Mouse (Mus musculus) hindbrain, embryonic 11.5 days (tissue): Measurements from ENCODE around the gene Gm10354. TPM values are rescaled to one million over a fixed set of nuclear protein-coding genes. Genes with fewer than 3 reads are reported as not detected.
A peak's percentile ranks its signal among the peaks of the same experiment; 100 is the strongest.
"Not testable (repeated sequence)": the region's sequence is repeated elsewhere in the genome, so short reads cannot be mapped to it uniquely, and the experiment has no call there.

Experiments
- ATAC-seq: fragments of 200-750 bp; cut with Nextera tagmentation; 2 replicates; pipeline ENCODE4 v1.8.0; 2017; ENCODE audit warnings: mild to moderate bottlenecking, moderate TSS enrichment, moderate library complexity; ENCODE audit not compliant: low FRiP score
- DNase-seq: peaks from one replicate; pipeline ENCODE4 v3.0.0-alpha.2; 2015; ENCODE audit warnings: low spot score
- H3K27ac ChIP-seq: fragments of 300-500 bp; sonication (generic); 2 replicates; pipeline ENCODE4 v1.5.1; 2014; ENCODE audit warnings: mild to moderate bottlenecking, low read depth, low read length
- H3K27me3 ChIP-seq: fragments of 300-500 bp; sonication (generic); 2 replicates; pipeline ENCODE4 v1.6.1; 2014; ENCODE audit warnings: mild to moderate bottlenecking, low read length, moderate library complexity, mixed read lengths; ENCODE audit not compliant: control insufficient read depth, insufficient read depth
- H3K36me3 ChIP-seq: fragments of 300-500 bp; sonication (generic); 2 replicates; pipeline ENCODE4 v1.6.1; 2014; ENCODE audit warnings: mild to moderate bottlenecking, low read length, moderate library complexity, mixed read lengths; ENCODE audit not compliant: control insufficient read depth, insufficient read depth
- H3K4me1 ChIP-seq: fragments of 300-500 bp; sonication (generic); replicated peaks from 2 replicates; pipeline ENCODE4 v1.6.1; 2014; ENCODE audit warnings: low read length, mixed read lengths; ENCODE audit not compliant: control insufficient read depth, insufficient read depth
- H3K4me2 ChIP-seq: fragments of 300-500 bp; sonication (generic); replicated peaks from 2 replicates; pipeline ENCODE4 v1.6.1; 2014; ENCODE audit warnings: mild to moderate bottlenecking, low read depth, low read length
- H3K4me3 ChIP-seq: fragments of 300-500 bp; sonication (generic); 2 replicates; pipeline ENCODE4 v1.5.1; 2014; ENCODE audit warnings: low read depth, low read length
- H3K9ac ChIP-seq: fragments of 300-500 bp; sonication (generic); 2 replicates; pipeline ENCODE4 v1.6.1; 2014; ENCODE audit warnings: low read depth, low read length
- H3K9me3 ChIP-seq: fragments of 300-500 bp; sonication (generic); 2 replicates; pipeline ENCODE4 v1.6.1; 2016; ENCODE audit warnings: low read length; ENCODE audit not compliant: control insufficient read depth
- WGBS: fragments of 180-500 bp; shearing (Covaris S2); extraction: QIAGEN DNeasy Blood & Tissue Kit; methylation state at CpG from one replicate; pipeline ENCODE4 v1.1.7; 2014; 5-methylcytosine and 5-hydroxymethylcytosine counted together
- polyA plus RNA-seq: library from polyadenylated mRNA; unstranded; fragments of >200 nt; fragmentation: Nextera tagmentation; extraction: Ambion mirVana; gene quantifications from 2 replicates; pipeline ENCODE4 v1.2.1, GENCODE M21; 2014

The Gm10354 gene
- polyA plus RNA-seq, 1 experiment from 2014 or later = not detected

DNA sequence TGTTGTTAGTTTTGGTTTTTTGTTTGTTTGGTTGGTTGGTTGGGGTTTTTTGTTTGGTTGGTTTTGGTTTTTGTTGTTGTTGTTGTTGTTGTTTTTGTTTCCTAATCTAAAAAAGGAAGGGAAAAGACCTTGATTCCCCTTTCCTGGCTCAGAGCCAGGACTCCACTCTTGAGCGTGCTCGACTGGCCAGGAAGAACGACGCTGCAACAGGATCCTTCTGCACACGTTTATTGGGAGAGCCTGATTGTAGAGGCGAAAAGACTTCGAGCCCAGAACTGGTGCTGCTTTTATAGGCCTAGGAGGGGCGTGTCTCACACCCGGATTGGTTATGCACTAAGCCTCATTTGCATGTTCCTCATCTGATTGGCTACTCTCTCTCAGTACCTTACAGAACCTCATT lies 19.3 kb upstream of the Gm10354 start:
- not testable (repeated sequence) for H3K4me2 ChIP-seq, H3K36me3 ChIP-seq, DNase-seq, H3K4me1 ChIP-seq, H3K9ac ChIP-seq, H3K4me3 ChIP-seq, H3K27ac ChIP-seq, H3K27me3 ChIP-seq, H3K9me3 ChIP-seq
- peak; percentile 59; the same call in 1 of the 2 replicates for ATAC-seq
- 76% methylated on average over 9 of the region's 9 CpGs for WGBS

DNA sequence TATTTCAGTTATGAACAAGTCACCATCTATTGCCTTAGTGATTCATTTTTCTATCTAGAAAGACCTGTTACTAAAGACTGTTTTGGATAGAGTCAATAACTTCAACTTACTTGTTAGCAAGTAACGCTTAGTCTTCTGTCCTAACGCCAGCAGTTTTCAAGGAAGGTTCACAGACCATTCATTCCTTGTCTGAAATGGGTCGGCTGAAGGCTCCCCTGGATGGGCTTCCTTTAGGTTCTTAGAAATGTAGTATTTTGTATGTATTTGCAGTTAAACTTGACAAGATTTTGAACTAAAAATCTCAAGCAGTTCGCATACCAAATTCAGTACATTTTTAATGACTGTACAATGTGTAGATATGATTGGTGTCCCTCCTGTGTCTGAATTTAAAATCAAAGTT lies 18.8 kb upstream of the Gm10354 start:
- not testable (repeated sequence) for H3K27me3 ChIP-seq, H3K9ac ChIP-seq, H3K36me3 ChIP-seq, H3K27ac ChIP-seq, H3K4me2 ChIP-seq, H3K4me3 ChIP-seq, H3K9me3 ChIP-seq, H3K4me1 ChIP-seq
- 84% methylated on average over 4 of the region's 4 CpGs for WGBS
- DNase-seq (peak; percentile 3), ATAC-seq (peak; percentile 47; the same call in 1 of the 2 replicates)

DNA sequence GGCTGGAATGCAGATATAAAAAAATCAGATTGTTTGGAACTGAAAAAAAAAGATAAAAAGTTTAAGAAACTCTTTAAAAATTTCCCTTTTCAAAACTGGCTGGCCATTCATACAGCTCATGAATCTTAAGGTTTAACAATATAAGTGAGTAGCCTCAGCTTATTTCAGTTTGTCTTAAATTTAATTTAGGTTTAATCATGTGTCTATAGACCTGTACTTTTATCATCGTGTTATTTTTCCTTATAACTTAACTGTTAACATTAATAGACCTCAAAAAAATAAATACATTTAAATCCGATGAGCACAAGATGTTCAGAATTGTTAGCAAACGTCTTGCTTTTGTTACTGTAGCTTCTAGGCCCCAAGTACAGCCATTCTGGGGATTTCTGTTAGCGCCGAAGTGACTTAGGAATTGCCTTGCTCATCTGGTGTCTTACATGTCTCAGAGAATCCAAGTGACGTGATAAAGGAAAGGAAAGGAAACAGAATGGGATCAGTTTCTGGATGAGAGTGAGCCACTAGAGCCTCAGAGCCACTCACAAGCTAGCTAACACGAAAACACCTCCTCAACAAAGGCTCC lies 18.0 kb upstream of the Gm10354 start:
- H3K4me2 ChIP-seq, DNase-seq, H3K9ac ChIP-seq, H3K36me3 ChIP-seq, H3K9me3 ChIP-seq, H3K27ac ChIP-seq, H3K4me1 ChIP-seq, H3K27me3 ChIP-seq, H3K4me3 ChIP-seq: not testable (repeated sequence)
- 73% methylated on average over 6 of the region's 7 CpGs for WGBS
- ATAC-seq = peak; percentile 71; the same call in 1 of the 2 replicates

DNA sequence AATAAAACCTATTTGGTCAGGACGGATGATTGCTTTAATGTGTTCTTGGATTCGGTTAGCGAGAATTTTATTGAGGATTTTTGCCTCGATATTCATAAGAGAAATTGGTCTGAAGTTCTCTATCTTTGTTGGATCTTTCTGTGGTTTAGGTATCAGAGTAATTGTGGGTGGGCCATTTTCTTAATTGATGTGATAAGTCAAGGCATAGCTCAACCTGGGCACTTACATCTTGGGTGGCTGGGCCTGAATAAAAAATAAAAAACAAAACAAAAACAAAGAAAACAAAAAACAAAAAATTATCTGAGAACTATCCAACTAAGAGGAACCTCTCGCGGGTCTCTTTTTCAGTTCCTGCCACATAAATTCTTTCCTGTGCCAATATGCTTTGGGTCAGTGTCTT lies 15.4 kb upstream of the Gm10354 start:
- H3K9me3 ChIP-seq, H3K4me3 ChIP-seq, H3K4me1 ChIP-seq, DNase-seq, H3K36me3 ChIP-seq, H3K9ac ChIP-seq, H3K4me2 ChIP-seq, H3K27ac ChIP-seq, H3K27me3 ChIP-seq: not testable (repeated sequence)
- peak; percentile 82 for ATAC-seq
- 91% methylated on average over 6 of the region's 6 CpGs for WGBS

DNA sequence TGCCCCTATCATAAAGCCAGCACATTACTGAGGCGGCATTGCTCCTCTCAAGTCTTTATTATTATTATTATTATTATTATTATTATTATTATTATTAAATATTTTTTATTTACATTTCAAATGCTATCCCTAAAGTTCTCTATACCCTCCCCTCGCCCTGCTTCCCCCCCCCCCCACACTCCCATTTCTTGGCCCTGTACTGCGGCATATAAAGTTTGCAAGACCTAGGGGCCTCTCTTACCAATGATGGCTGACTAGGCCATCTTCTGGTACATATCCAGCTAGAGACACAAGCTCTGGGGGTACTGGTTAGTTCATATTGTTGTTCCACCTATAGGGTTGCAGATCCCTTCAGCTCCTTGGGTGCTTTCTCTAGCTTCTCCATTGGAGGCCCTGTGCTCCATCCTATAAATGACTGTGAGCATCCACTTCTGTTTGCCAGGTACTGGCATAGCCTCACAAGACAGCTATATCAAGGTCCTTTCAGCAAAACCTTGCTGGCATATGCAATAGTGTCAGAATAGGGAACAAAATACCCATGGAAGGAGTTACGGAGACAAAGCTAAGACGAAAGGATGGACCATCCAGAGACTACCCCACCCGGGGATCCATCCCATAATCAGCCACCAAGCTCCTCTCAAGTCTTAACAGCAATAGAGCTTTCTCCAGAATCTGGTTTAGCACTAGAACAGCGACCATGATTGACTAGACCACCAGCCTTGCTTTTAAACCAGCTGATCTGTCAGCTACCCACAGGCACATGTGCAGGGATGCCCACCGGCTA lies 11.8 kb upstream of the Gm10354 start:
- 82% methylated on average over 7 of the region's 8 CpGs for WGBS
- not testable (repeated sequence) for H3K4me2 ChIP-seq, H3K9me3 ChIP-seq, H3K36me3 ChIP-seq, H3K4me3 ChIP-seq, H3K27ac ChIP-seq, H3K27me3 ChIP-seq, DNase-seq, H3K9ac ChIP-seq, H3K4me1 ChIP-seq
- peak; percentile 75 for ATAC-seq

DNA sequence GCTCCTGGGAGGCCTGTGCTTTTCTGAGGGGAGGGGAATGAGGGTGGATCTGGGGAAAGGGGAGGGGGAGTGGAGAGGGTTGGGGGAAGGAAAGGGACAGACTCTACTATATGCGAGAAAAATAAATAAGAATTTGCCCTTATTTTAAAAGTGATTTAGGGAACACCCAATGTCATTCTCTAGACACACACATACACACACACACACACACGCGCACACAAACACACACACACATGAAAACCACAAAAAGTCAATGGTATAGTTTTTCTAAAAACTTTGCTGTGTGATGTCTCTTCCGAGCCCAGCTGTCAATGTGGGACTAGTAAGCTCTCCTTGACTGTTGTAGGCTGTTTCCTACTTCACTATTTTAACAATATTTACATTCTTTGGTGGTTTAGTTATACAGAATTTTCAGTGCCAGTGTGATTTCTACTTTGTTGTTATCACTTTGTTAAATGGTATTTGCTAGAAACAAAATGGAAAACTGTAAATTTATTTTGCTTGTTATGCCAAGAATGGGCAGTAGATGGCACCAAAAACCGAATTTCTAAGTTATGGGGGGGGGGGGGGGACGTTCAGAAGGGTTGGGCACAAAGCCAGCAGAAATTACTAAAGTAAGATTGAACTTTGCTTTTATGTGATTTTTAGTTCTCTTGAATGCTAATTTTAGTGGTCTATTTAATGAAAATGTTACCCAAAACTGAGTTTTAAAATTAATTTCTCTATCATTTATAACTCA lies 8.1 kb upstream of the Gm10354 start:
- H3K4me2 ChIP-seq, H3K36me3 ChIP-seq, H3K9me3 ChIP-seq, H3K27me3 ChIP-seq, H3K9ac ChIP-seq, H3K4me3 ChIP-seq, H3K4me1 ChIP-seq, DNase-seq, H3K27ac ChIP-seq: not testable (repeated sequence)
- peak; percentile 89 for ATAC-seq
- 42% methylated on average over 5 of the region's 6 CpGs for WGBS

DNA sequence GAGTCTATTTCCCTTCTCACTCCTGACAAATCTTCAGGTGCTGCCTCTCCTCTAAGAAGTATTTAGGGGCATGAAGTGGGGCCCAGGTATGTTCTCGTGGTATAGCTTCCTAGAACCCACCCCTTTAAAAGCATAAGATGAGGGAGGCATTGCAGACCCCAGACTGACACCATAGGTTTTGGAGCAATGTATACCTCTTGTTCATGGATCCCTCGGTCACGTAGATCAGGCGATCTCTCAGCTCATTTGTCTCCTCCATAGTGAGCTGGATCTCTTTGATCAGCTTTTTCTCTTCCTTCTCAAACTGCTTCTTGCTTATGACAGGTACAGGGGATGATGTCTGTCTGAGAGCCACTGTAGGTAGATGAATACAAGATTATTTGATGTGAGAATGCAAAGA lies 1.4 kb downstream of the Gm10354 start:
- ATAC-seq, H3K27ac ChIP-seq, DNase-seq, H3K36me3 ChIP-seq, H3K4me2 ChIP-seq, H3K9ac ChIP-seq, H3K4me1 ChIP-seq, H3K27me3 ChIP-seq, H3K9me3 ChIP-seq, H3K4me3 ChIP-seq: not testable (repeated sequence)
- WGBS = 77% methylated on average over 4 of the region's 4 CpGs

DNA sequence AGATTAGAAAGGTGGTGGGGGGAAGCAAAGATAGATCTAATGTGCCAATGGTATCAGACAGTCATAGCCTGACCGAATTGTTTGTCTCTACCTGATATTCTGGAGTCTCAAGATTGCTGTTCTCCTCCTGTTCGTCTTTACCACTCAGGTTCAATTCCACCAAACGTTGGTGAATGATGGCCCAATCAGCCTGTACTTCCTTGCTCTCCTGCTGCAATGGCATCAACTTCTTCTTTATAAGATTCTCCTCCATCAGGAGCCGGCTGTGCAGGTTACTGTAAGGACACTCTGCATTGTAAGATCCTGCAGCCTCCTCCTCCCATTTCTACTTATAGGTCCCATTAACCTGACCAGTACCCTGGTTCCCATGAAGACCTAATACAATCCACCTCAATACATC lies 3.4 kb downstream of the Gm10354 start:
- not testable (repeated sequence) for H3K27ac ChIP-seq, ATAC-seq, H3K36me3 ChIP-seq, DNase-seq, H3K4me3 ChIP-seq, H3K4me2 ChIP-seq, H3K9me3 ChIP-seq, H3K9ac ChIP-seq, H3K4me1 ChIP-seq, H3K27me3 ChIP-seq
- WGBS = 78% methylated on average over 3 of the region's 4 CpGs
